Mouse (Mus musculus) inflammation-experienced regulatory T-cells, adult 6 months (primary cell): ENCODE data around the gene Ccdc6. TPM values are rescaled to one million over a fixed set of nuclear protein-coding genes. Genes with fewer than 3 reads are reported as not detected.

ENCODE experiments used
- ATAC-seq: one replicate; pipeline ENCODE4 v1.8.0; 2017
- polyA plus RNA-seq, 3 experiments: library from polyadenylated mRNA; unstranded; fragments of 100-300 nt; shearing (Covaris generic); gene quantifications; one replicate each; pipeline ENCODE4 v1.2.1; 2017

Ccdc6 gene
- polyA plus RNA-seq, 3 experiments from 2014 or later = 25.6 to 31.5 (median 27.3) TPM

GRCm38 (mm10) chr10:70132714-70133113, 35.8 kb downstream of the Ccdc6 start:
- ATAC-seq = no peak

DNA sequence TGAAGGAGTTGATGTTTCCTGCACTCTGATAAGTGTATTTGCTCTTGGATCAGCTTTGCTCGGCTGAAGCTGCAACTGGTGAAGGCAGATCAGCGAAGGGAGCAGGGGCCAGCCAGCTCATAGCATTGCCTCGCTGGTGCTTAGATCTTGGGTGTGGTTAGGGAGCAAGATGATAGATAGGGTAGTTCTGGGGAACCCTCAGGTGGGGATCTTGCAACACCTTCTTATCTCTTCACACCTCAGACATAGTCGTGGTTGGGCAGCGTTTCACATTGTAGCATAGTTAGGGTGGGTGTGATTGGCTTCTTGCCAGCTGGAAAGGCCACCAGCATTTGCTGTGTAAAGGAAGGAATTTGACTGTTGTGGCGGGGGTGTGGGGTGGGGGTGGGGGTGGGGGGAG, 36.3 kb downstream of the Ccdc6 start:
- no peak for ATAC-seq

DNA sequence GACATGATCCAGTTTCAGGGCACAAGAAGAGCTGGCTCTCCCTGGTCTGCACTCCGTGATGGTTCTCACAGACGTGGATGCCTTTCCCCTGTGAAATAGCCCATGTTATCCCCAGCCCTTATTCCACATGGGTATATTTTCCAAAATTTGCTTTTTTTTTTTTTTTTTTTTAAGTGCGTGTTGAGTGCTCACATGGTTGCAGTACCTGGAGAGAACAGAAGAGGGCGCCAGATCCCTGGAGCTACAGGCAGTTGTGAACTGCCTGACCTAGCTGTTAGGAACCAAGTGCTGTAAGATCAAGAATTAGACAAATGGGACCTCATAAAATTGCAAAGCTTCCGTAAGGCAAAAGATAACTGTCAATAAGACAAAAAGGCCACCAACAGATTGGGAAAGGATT, 38.8 kb downstream of the Ccdc6 start:
- ATAC-seq = no peak

DNA sequence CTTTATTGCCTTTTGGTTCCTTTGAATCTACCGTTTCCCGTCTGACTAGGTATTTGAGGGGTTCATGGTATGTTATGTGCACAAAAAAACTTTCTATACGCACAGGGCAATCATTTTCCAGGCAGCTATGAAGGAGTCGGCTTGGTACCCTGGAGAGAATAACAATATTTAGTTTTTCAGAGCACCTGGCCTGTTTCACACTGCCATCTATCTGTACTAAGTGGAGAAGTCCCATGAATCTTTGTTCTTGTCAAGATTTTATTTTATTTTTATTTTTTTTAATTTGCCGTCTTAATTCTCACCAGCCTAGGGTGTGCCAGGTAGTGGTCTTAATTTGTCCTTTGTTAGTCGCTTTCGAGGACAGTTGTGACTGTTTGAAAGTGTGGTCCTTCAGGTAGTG, 40.7 kb downstream of the Ccdc6 start:
- no peak for ATAC-seq

- no peak for ATAC-seq
These were observed 41.2 kb downstream of the Ccdc6 start for GRCm38 (mm10) chr10:70138150-70138549.

DNA sequence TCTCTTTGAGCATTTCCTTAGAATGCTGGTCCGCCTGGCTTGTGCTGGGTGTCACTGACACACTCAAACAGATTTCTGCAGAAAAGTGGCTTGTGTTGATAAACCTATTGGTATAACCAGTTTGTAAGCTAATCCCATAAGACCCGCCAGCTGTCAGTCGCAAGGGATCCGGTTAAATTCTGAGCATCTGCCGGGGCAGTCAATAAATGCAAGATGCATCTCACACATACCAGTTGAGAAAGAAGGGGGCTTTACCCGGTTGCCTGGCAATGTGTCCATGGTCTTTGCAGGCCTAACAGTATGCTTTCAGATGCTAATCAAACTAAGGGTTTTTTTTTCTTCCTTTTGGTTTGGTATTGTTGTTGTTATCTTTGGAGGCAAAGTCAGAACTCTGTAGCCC, 42.4 kb downstream of the Ccdc6 start:
- ATAC-seq = no peak

DNA sequence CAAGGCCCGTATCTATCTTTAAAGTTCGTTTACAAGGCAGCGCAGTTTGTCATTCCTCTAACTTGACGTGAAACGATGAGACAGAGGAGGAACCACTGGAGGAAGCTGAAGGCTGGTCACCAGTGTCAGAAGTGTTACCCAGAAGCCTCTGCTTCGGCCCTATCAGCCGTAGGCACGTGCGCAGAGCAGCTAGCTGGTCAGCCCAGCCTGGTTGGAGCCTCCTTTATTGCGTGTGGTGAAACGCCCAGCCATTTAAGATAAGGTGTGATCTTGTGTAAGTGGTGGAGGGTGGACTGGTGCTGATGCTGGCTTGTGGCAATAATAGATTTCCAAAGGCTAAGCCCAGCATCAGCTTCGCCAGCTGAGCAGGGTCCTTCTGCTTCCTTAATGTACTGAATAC, 43.5 kb downstream of the Ccdc6 start:
- ATAC-seq = no peak

DNA sequence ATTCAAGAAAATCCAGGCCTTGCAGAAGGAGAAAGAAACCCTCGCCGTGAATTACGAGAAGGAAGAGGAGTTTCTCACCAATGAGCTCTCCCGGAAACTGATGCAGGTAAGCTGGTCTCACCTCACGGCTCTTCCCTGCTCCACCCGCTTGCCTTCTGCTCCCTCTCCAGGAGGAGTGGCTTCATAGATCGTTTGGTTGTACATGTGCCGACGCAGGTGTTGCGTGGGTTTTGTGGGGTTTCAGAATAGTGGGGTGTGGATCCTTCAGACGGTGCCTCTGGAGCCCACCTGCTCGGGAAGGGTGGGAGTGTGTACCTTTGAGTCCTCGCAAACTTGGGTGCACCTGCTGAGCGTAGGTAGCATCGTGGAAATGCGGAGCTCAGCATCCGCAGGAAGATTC, 45.7 kb downstream of the Ccdc6 start:
- ATAC-seq = no peak

GRCm38 (mm10) chr10:70144004-70144557, 47.2 kb downstream of the Ccdc6 start:
- ATAC-seq = no peak

- no peak for ATAC-seq
These were observed 49.0 kb downstream of the Ccdc6 start for GRCm38 (mm10) chr10:70145873-70146272.

DNA sequence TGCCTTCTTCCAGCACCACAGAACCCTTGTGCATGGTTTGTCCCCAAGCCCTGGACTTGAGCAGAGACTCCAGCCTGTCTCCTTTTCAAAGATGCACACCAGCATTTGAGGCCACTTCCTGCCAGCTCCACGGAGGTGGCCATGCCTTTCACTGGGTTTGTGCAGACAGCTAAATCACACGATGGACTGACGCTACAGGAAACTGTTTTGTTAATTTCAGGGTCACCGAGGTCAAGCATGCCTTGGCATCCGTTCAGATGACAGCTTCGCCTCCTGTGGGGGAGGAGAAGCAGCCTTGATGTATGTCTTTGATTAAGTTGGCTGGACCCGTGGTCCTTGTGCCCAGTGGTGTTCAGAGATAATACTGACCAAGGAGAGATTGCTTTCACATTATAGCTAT, 52.2 kb downstream of the Ccdc6 start:
- ATAC-seq = no peak

- ATAC-seq = no peak
These were observed 53.4 kb downstream of the Ccdc6 start for GRCm38 (mm10) chr10:70150301-70150700.

- no peak for ATAC-seq
These were observed 54.2 kb downstream of the Ccdc6 start for GRCm38 (mm10) chr10:70151171-70151570.

DNA sequence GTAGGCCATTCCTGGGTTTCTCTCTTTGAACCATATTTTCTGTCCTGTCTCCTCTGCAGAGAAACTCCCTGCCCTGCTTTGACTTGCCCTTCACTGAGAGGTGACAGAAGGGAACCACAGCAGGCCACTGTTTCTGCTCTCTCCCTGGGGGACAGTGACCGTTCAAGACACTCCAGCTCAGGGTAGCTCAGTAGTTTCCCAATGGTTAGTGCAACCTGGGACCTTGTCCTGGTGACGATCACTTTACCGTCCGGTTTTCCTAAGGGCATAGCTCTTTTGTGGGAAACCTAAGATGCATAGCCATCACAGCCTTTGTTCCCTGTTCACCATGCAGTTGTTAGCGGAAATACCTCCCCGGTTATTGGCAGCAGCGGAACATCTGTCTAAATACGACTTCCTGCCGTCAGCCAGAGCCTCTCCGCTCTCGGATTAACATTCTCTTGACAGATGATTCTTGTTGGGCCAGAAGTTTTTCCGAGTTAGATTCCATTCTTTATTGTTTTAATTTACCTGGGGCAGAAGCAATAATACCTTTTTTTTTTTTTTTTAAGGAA, 55.3 kb downstream of the Ccdc6 start:
- ATAC-seq = no peak

GRCm38 (mm10) chr10:70153810-70154209, 56.9 kb downstream of the Ccdc6 start:
- ATAC-seq = no peak

- ATAC-seq = no peak
These were observed 59.7 kb downstream of the Ccdc6 start for GRCm38 (mm10) chr10:70156431-70157165.

DNA sequence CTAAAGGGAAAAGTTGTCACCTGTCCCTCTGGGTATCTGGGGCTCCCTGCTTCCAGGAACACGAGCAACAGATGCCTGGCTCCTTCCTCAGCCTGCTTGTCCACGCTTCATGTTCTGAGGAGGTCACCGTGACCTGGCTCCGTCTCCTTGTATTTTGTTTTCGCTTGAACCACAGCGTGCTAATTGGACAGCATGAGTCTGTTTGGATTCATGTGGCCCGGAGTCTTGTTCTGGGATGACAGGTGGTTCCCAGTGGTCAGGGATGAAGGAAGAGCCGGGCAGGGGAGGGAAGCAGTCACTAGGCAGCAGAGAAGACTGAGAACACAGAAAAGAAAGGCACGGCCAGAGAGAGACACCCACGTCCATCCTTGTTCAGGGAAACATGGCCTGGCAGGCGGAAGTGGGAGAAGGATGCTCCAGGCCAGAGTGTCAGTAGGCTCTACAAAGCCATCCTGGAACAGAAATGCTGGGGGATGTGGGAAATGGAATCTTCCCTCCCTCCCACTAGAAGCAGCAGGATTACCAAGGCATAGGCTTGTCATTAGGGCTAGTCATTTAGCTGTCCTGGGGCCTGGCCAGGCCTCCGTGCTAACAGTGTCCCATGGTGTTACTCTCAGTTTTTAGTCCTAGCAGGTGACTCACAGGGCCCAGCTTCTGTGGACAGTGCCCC, 62.9 kb downstream of the Ccdc6 start:
- no peak for ATAC-seq

GRCm38 (mm10) chr10:70160811-70161210, 63.9 kb downstream of the Ccdc6 start:
- no peak for ATAC-seq

GRCm38 (mm10) chr10:70161504-70161903, 64.6 kb downstream of the Ccdc6 start:
- ATAC-seq = no peak

DNA sequence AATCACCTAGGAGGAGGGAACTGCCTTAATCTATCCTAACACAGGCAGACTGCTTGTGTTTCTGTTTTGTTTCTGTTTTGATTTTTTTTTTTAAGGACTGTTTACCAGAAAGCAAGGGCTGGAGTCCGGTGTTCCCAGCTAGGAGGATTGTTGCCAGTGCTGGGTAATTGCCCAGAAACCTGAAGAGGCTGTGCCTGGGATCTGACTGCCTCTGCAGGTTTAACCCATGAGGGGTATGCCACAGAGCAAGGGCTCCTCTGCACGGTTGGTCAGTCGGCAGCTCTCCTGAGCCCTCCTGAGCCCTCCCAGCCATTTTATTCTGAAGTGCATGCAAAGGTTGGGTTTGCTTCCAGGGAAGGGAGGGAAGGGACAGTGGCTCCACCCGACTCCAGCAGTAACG, 66.8 kb downstream of the Ccdc6 start:
- ATAC-seq = no peak

- no peak for ATAC-seq
These were observed 69.0 kb downstream of the Ccdc6 start for GRCm38 (mm10) chr10:70165877-70166276.

GRCm38 (mm10) chr10:70166427-70166826, 69.5 kb downstream of the Ccdc6 start:
- ATAC-seq = no peak

GRCm38 (mm10) chr10:70167625-70168024, 70.7 kb downstream of the Ccdc6 start:
- no peak for ATAC-seq

GRCm38 (mm10) chr10:70168396-70168795, 71.5 kb downstream of the Ccdc6 start:
- ATAC-seq = no peak
